In genomic region chr10:110192881-110193280, GRCm38 (mm10) we compare ENCODE assay signal across 13 mouse cellular contexts.
A peak's percentile ranks its signal among the peaks of the same experiment; 100 is the strongest.
DNase-seq lines count a peak whose midpoint lies in the region; ATAC-seq lines count a peak whose summit lies in the region.
"Had no signal": no experiment of that assay in that cellular context is flagged by ENCODE, and none has a peak within 500 bp of the region (broad histone marks: within the 10 kb centered on the region; RNA-seq: fewer than 3 reads in every experiment).

No protein-coding gene starts in this region.

- peak; percentile 36; the same call in 1 of the 2 replicates for ATAC-seq in forebrain, embryonic 12.5 days (ENCODE audit: low FRiP score)
- ATAC-seq in intestine, embryonic 16.5 days: no peak
- ATAC-seq in erythroid progenitor cell, adult 5-6 weeks (replicated peaks; ENCODE audit: low FRiP score, poor library complexity, severe bottlenecking): no peak
- ATAC-seq: intestine, postnatal 0 days had no signal

- no peak overlapping the region for H3K27ac ChIP-seq in forebrain, embryonic 12.5 days
- no peak overlapping the region for H3K27ac ChIP-seq in forebrain, embryonic 10.5 days
- H3K27ac ChIP-seq in intestine, embryonic 16.5 days (ENCODE audit: low read length): no peak overlapping the region
- no peak overlapping the region for H3K27ac ChIP-seq in limb, embryonic 10.5 days
- H3K27ac ChIP-seq: embryonic facial prominence, embryonic 15.5 days; limb, embryonic 15.5 days had no signal

- no peaks in the 10 kb centered on the region for H3K27me3 ChIP-seq in forebrain, embryonic 12.5 days
- no peaks in the 10 kb centered on the region for H3K27me3 ChIP-seq in forebrain, embryonic 10.5 days (ENCODE audit: poor library complexity, severe bottlenecking)
- no peaks in the 10 kb centered on the region for H3K27me3 ChIP-seq in intestine, embryonic 16.5 days (replicated peaks; ENCODE audit: control insufficient read depth, insufficient read depth, low read length)
- no peaks in the 10 kb centered on the region for H3K27me3 ChIP-seq in limb, embryonic 10.5 days (ENCODE audit: low read depth, poor library complexity, severe bottlenecking)
- H3K27me3 ChIP-seq: embryonic facial prominence, embryonic 15.5 days; limb, embryonic 15.5 days had no signal

- H3K9ac ChIP-seq in forebrain, embryonic 12.5 days: no peak overlapping the region
- no peak overlapping the region for H3K9ac ChIP-seq in intestine, embryonic 16.5 days (ENCODE audit: low read depth, low read length)
- H3K9ac ChIP-seq: embryonic facial prominence, embryonic 15.5 days; limb, embryonic 15.5 days had no signal

- H3K36me3 ChIP-seq in forebrain, embryonic 12.5 days (replicated peaks): no peaks in the 10 kb centered on the region
- no peaks in the 10 kb centered on the region for H3K36me3 ChIP-seq in forebrain, embryonic 10.5 days (replicated peaks)
- no peaks in the 10 kb centered on the region for H3K36me3 ChIP-seq in intestine, embryonic 16.5 days (ENCODE audit: control insufficient read depth, insufficient read depth, low read length)
- no peaks in the 10 kb centered on the region for H3K36me3 ChIP-seq in limb, embryonic 10.5 days
- H3K36me3 ChIP-seq: embryonic facial prominence, embryonic 15.5 days; limb, embryonic 15.5 days had no signal

- no peak overlapping the region for H3K4me3 ChIP-seq in forebrain, embryonic 12.5 days (replicated peaks)
- no peak overlapping the region for H3K4me3 ChIP-seq in forebrain, embryonic 10.5 days
- no peak overlapping the region for H3K4me3 ChIP-seq in intestine, embryonic 16.5 days (ENCODE audit: low read length)
- H3K4me3 ChIP-seq in limb, embryonic 10.5 days: no peak overlapping the region
- H3K4me3 ChIP-seq: embryonic facial prominence, embryonic 15.5 days; limb, embryonic 15.5 days had no signal

- DNase-seq in forebrain, embryonic 10.5 days (ENCODE audit: extremely low spot score, low spot score): no peak
- DNase-seq in brain, adult 2 months (ENCODE audit: low read depth, low spot score): peak; percentile 51
- peak; percentile 4 for DNase-seq in embryo, embryonic 9.5 days (ENCODE audit: extremely low spot score)
- DNase-seq in lung, postnatal 36 days: peak; percentile 39
- no peak for DNase-seq in limb, embryonic 10.5 days (ENCODE audit: low spot score)
- DNase-seq: adrenal gland, postnatal 36 days; heart, adult 11 months had no signal

- WGBS in forebrain, embryonic 12.5 days: 38% methylated on average over 4 of the region's 4 CpGs
- 50% methylated on average over 4 of the region's 4 CpGs for WGBS in forebrain, embryonic 10.5 days
- 51% methylated on average over 4 of the region's 4 CpGs for WGBS in intestine, embryonic 16.5 days
- 48% methylated on average over 4 of the region's 4 CpGs for WGBS in limb, embryonic 10.5 days

- no peak overlapping the region for H3K4me2 ChIP-seq in forebrain, embryonic 12.5 days
- H3K4me2 ChIP-seq in intestine, embryonic 16.5 days (ENCODE audit: low read depth, low read length): no peak overlapping the region
- H3K4me2 ChIP-seq: embryonic facial prominence, embryonic 15.5 days; limb, embryonic 15.5 days had no signal

- no peaks in the 10 kb centered on the region for H3K9me3 ChIP-seq in forebrain, embryonic 12.5 days
- no peaks in the 10 kb centered on the region for H3K9me3 ChIP-seq in forebrain, embryonic 10.5 days
- no peaks in the 10 kb centered on the region for H3K9me3 ChIP-seq in intestine, embryonic 16.5 days (ENCODE audit: control insufficient read depth, low read length)
- no peaks in the 10 kb centered on the region for H3K9me3 ChIP-seq in limb, embryonic 10.5 days (replicated peaks)
- H3K9me3 ChIP-seq: embryonic facial prominence, embryonic 15.5 days; limb, embryonic 15.5 days had no signal

- 0 out of 2 replicates have a peak, but pooled peaks cover 6% of the 10 kb centered on the region for H3K4me1 ChIP-seq in forebrain, embryonic 12.5 days
- H3K4me1 ChIP-seq in forebrain, embryonic 10.5 days: no peaks in the 10 kb centered on the region
- no peaks in the 10 kb centered on the region for H3K4me1 ChIP-seq in intestine, embryonic 16.5 days (ENCODE audit: control insufficient read depth, insufficient read depth, low read length)
- H3K4me1 ChIP-seq in limb, embryonic 10.5 days: no peaks in the 10 kb centered on the region
- H3K4me1 ChIP-seq: limb, embryonic 15.5 days had no signal

Comparison
In these comparisons a context has a peak if more than half of its experiments do, and no peak if none do; other contexts are left out.
1. DNase-seq: peak in brain, adult 2 months (single experiment), embryo, embryonic 9.5 days (single experiment) and lung, postnatal 36 days (single experiment); none in forebrain, embryonic 10.5 days (single experiment) and limb, embryonic 10.5 days (single experiment).